Mouse (Mus musculus) neutrophil, adult 5-6 weeks (primary cell): ENCODE measurements around the gene Pepd. TPM values are rescaled to one million over a fixed set of nuclear protein-coding genes. Genes with fewer than 3 reads are reported as not detected.

Source experiments
- ATAC-seq: fragments of 151-379, 151-347 bp; 2 replicates; pipeline ENCODE4 v1.8.0; 2017; ENCODE audit warnings: mild to moderate bottlenecking, moderate TSS enrichment; ENCODE audit not compliant: insufficient number of reproducible peaks, poor library complexity, low FRiP score, severe bottlenecking; ENCODE audit errors: extremely low read depth
- total RNA-seq: library from RNA; stranded (forward); fragments of 200-1000 nt; gene quantifications from 2 replicates; pipeline ENCODE4 v1.2.3, GENCODE M21; 2017

The Pepd gene
- total RNA-seq, 1 experiment from 2014 or later, result 20.4 TPM

- no peak for ATAC-seq
These were observed 17.6 kb downstream of the Pepd start for GRCm38 (mm10) chr7:34929614-34930262.

DNA sequence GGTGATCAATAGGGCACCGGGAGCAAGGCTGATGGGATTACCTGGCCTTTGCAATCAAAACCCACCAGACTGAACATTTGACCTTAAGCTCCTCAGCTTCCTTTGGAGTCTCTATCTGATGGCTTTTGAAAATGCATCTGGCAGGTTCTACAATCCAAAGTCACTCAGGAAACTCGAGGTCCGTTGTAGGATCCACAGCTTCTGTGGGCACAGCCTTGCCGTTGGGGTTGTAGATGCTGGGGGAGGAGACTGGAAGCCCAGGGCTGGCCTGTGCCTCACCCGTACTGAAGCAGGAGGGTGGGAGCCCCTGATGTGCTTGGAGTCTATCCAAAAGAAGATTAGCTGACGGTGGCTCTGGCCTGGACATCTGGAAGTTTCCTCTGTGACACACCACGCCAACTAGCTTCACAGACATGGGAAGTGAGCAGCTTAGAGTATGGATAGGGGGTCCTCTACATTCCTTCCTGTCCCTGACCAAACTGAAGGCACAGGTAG, 18.1 kb downstream of the Pepd start:
- ATAC-seq, result no peak

DNA sequence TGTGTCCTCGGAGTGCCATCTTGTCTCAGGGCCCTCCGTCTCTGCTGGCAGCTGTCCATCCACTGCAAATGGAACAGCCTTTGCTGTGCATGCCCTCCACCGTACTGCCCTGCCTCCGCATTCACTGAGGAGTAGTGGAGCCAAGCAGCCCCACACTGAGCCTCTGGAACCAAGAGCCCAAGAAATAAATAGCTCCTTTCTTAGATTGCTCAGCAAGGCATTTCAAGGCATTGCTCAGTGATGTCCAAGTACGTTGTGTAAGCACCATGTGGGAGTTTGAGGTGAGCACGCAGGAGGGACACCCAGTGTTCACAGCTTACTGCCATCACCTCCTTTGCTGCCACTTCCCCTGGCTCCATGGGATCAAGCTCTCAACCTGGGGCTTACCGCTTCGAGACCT, 20.5 kb downstream of the Pepd start:
- ATAC-seq, result no peak

DNA sequence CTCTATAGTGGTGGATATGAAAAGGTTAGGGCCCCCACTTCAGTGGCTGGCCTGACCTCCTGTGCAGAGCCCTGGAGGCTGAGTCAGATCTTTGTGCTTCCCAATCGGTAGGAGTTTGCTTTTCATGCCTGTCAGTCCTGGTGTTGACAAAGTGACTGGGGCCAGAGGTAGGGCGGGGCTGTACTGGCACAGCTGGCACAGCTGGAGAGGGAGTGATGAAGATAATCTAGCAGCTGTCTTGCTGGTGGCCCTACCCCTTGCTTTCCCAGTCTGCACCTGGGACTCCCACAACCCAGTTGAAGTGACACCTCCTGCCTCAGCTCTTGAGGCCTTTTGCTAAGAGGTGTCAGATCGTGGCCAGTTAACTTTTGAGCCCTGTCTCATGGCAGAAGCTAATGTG, 21.0 kb downstream of the Pepd start:
- ATAC-seq, result no peak

GRCm38 (mm10) chr7:34936347-34936746, 24.2 kb downstream of the Pepd start:
- no peak for ATAC-seq

GRCm38 (mm10) chr7:34938636-34939261, 26.6 kb downstream of the Pepd start:
- ATAC-seq, result no peak

DNA sequence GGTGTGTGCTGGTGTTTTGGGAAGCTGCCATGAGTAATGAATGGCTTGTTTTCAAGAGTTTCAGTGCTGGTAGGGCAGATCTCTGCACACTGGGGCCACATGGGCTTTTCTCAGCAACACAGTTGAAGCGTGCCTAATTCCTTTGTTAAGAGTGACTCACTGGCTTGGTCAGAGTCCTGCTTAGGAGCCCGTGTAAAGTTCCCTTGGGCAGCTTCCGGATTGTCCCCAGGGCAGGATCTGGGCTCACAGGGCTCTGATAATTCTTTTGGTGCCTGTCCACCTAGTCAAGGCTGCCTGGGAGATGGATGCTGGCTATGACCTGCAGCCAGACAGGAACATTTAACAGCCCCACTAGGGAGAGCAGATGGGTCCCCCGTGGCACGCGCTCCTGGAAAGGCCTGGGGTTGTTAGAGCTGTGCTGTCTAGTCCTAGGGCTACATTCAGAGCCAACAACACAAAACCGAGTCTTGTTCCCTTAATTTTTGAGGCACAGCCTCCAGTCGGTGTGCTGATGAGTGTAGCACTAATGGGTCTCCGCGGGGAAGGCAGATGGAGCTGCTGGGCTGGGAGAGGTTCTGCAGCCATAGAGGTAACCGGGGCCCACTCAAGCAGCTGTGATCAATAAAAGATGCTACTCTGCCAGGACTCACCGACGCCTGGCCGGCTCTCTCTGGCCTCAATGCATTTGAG, 27.2 kb downstream of the Pepd start:
- ATAC-seq, result no peak

DNA sequence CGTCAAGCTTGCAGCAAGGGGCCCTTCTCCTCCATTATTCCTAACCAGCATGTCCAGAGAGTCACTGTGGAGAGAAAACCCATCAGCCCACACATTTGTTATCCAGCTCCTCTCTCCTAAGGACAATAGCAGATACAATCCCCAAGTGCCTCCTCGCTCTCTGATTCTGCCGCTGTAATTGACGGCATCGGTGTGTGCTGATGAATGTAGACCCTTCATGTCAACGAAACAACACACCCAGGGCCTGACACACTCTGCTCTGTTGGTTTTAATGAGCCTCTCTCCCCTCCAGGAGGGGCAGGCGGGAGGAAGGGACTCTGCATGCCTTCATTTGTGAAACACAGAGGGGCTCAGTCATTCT, 27.8 kb downstream of the Pepd start:
- no peak for ATAC-seq

GRCm38 (mm10) chr7:34943581-34944123, 31.5 kb downstream of the Pepd start:
- ATAC-seq, result no peak

DNA sequence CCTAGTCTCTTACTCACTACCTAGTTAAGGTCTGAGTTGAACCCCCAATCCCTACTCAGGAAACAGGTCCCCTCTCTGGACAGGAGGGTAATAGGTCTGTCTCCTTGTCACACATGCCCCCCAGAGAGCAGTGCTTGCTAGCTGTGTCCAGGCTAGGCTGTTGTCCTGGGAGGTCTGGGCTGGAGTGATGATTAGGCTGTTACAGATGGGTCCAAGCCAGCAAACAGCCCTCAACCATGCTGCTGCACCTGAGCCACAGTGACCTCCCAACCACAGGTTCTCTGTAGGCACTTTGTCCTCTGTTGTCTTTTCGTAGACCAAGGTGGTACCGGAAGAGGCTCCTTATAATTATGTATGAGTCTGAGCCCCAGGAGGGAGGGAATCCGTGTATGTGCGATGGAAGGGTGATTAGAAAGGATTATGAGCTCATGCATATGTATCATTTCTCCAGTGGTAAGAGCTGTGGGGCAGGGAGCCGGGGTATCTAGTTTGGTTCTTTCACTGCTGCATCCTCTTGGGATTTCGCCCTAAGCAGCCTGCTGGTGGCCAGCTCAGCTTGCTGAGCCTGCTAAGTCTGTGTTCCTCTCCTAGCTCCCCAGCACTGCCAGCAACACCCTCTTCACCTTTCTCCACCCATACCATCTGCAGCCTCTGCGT, 34.2 kb downstream of the Pepd start:
- no peak for ATAC-seq

DNA sequence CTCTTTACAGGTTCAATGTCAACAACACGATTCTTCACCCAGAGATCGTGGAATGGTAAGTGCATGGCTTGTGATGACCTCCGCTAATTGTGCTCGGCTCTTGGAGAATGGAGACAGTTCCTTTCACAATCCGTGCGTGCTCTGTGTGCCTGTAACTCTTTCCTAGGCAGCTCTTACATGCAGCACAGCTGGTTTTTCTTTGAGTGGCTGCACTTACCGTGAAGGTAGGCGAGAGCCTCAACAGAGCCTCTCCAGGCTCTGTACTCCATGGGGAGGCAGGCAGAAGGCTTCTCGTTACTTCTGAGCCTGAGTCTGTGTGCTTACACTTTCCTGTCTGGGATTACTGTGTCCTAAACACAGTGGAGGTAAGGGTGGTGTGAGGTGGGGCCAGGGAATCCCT, 42.4 kb downstream of the Pepd start:
- no peak for ATAC-seq

- no peak for ATAC-seq
These were observed 43.1 kb downstream of the Pepd start for GRCm38 (mm10) chr7:34955295-34955694.

DNA sequence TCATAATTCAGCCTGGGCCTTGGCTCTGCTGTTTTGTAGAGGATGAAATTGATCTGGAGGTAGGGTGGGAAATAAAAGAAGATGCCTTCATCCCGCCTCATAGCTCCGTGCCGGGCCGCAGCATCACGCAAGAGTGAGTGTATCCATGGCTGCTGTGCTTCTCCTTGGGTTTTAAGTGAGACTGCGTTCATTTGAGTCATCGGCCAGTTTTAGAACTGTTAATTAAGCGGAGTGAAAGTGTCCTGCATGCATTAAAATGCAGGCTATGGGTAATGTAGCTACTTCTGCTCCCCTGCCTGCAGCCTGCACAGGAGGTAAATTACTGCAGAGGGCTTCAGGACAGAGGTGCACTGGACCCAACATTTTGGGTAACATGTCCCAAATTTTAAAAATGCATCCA, 45.0 kb downstream of the Pepd start:
- no peak for ATAC-seq

DNA sequence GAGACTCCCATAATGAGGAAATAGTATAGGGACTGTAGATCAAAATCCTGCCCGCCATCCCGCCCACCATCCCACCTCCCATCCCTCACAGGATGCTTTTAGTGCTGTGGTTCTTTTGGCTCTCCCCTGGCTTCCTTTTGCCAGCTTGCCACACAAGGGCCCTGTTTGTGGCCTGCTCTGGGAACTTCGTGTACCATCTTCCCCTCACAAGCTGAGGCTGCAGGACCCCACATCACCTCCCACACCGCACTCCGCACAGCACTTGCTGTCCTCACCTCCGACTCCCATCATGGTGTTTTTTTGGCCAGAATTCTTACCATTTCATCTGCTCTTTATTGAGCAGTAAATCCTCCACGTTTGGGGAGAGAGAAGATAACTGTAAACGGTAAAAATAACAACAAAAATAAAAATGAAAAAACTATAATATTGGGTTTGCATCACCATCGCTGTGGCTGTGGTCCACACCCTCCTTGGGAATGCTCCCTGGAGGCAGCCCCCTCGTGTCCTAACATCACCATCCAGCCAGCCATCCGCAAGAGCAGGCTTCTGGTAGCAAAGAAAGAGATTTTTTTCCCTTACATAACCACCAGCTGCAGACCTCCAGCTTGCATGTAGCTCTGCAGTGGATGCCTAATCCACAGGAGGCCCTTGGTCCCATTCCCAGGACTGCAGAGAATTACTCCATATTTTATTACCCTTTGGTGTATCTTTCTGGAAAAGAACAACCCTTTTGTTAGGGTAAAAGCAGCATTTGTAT, 51.9 kb downstream of the Pepd start:
- no peak for ATAC-seq

DNA sequence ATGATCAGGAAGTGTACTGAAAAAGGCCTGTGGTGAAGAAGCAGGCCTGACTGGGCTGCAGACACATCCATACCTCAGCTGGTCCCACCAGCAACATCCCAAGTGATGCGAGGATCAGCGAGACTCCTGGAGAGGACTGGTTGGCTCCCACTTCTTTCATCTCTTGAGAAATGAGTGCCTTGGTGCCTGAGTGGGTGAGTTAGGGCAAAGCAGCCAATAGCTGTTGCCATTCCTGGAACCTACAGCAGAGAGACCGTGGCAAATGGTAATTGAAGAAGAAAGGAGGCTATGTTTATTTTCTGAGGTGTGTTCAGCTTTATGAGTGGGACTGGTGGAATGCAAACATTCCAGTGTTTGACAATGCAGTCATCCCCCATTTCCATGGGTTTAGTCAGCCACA, 55.2 kb downstream of the Pepd start:
- no peak for ATAC-seq

DNA sequence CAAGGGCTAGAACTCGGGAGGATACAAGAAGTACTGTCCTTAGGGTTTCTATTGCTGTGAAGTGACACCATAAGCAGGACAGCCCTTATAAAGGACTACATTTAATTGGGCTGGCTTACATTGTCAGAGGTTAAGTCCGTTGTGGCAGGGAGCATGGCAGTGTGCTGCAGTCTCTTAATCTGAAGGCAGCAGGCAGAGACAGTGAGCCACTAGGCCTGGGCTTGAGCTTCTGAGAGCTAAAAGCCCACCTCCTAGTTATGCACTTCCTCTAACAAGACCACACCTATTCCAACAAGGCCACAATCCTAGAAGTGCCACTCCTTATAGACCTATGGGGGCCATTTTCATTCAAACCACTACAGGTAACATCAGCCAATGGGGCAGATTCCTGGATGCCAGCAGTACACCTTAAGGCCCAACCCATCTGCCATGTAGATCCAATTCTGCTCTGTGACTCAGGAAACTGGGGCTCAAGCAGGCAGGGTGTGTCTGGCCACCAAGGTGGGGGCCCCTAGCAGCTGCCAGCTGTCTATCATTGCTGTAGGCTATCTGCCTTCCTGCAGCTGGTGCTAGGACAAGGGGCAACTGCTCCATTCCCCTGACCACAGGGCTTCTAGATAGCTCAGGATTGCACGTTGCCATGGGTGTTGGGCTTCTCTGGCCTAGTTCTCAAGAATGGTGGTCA, 56.7 kb downstream of the Pepd start:
- no peak for ATAC-seq

DNA sequence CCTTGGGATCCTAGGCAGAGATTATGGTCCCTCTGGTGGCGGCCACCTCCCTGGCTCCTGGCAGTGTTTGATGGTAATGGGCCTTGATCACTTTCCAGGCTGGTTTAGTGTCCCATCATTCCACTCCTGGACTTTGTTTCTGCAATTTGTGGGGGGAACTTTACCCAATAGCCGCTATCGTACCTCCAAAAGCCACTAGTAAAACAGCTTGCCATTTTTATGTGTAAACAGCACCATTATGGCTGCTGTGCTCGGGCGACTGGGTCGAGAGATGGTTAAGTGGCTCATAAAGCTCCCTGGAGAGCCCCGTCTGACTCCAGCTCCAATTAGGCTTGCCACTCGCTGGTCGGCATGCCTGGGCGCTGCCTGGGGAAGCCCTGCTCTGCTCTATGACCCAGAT, 59.6 kb downstream of the Pepd start:
- no peak for ATAC-seq

DNA sequence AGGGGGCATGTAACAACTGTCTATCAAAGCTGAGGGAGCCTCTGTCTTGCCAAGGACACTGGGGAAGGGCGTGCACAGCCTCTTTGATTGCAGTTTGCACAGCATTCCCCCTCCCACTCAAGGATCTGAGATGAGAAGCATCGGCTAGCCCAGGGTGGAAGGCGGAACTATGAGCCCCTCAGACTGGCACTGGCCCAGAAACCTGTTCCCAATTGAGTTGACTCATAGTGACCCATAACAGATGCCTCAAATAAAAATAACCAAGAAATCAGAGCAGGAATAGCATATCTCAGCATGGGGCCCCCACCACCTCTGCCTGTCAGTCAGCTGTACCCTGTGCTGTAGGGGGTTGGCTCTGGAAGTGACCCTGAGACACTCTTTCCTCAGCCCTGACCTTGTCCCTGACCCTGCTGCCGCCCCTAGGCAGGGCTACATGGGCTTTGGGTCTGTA, 60.8 kb downstream of the Pepd start:
- no peak for ATAC-seq
